Mouse (Mus musculus): ENCODE data around the gene Fam83g.

DNA sequence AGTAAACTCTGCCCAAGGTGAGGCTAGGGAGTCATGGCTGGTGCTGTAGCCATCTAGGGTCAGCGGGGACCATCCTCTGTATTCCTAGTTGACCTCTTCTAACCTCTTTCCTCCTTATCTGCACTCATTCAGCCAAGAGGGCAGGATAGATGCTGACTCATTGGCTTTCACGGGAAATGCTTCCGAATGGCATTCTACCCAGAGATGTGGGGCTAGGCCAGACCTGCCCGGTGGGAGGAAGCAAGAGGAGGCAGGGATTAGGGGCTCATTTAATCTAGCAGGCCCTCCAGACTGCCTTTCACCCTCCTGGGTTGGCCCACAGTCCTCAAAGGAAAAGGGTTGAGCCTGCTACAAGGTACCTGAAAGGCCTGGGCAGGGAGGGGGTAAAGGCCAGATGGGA, 22.3 kb downstream of the Fam83g start:
- no peak for TF ChIP-seq CTCF (IDR thresholded peaks at IDR 0.05; ENCODE audit: extremely low read depth, insufficient read depth, insufficient read length, insufficient replicate concordance)
- no peak for TF ChIP-seq POLR2A (IDR thresholded peaks at IDR 0.05; ENCODE audit: low read depth, low read length)
